Mouse (Mus musculus) neural tube, embryonic 13.5 days (tissue): ENCODE measurements around the gene Idnk. TPM values are rescaled to one million over a fixed set of nuclear protein-coding genes. Genes with fewer than 3 reads are reported as not detected.

Experiments
- ATAC-seq: fragments of 200-750 bp; cut with Nextera tagmentation; 2 replicates; pipeline ENCODE4 v1.8.0; 2017; ENCODE audit warnings: low read depth, mild to moderate bottlenecking, moderate TSS enrichment, moderate library complexity
- H3K27ac ChIP-seq: fragments of 300-500 bp; sonication (generic); replicated peaks from 2 replicates; pipeline ENCODE4 v1.5.1; 2015; ENCODE audit warnings: moderate library complexity, mild to moderate bottlenecking, inconsistent platforms
- H3K27me3 ChIP-seq: fragments of 300-500 bp; sonication (generic); 2 replicates; pipeline ENCODE4 v1.6.1; 2015; ENCODE audit warnings: mild to moderate bottlenecking, inconsistent platforms
- H3K36me3 ChIP-seq: fragments of 300-500 bp; sonication (generic); 2 replicates; pipeline ENCODE4 v1.6.1; 2015; ENCODE audit warnings: mild to moderate bottlenecking, inconsistent platforms
- H3K4me1 ChIP-seq: fragments of 300-500 bp; sonication (generic); replicated peaks from 2 replicates; pipeline ENCODE4 v1.6.1; 2015; ENCODE audit warnings: inconsistent platforms
- H3K4me2 ChIP-seq: fragments of 300-500 bp; sonication (generic); 2 replicates; pipeline ENCODE4 v1.6.1; 2015; ENCODE audit warnings: inconsistent platforms, mild to moderate bottlenecking, moderate library complexity
- H3K4me3 ChIP-seq: fragments of 300-500 bp; sonication (generic); 2 replicates; pipeline ENCODE4 v1.5.1; 2015; ENCODE audit warnings: mild to moderate bottlenecking, inconsistent platforms
- H3K9ac ChIP-seq: fragments of 300-500 bp; sonication (generic); 2 replicates; pipeline ENCODE4 v1.6.1; 2015; ENCODE audit warnings: moderate library complexity, mild to moderate bottlenecking, inconsistent platforms
- H3K9me3 ChIP-seq: fragments of 300-500 bp; sonication (generic); 2 replicates; pipeline ENCODE4 v1.6.1; 2016; ENCODE audit warnings: inconsistent platforms
- WGBS: fragments of 180-500 bp; shearing (Covaris S2); methylation state at CpG from one replicate; pipeline ENCODE4 v1.1.7; 2015; 5-methylcytosine and 5-hydroxymethylcytosine counted together
- polyA plus RNA-seq: library from polyadenylated mRNA; unstranded; fragments of >200 nt; fragmentation: Nextera tagmentation; extraction: Ambion mirVana; gene quantifications from 2 replicates; pipeline ENCODE4 v1.2.1, GENCODE M21; 2015

Idnk gene
- polyA plus RNA-seq, 1 experiment from 2014 or later: 80.8 TPM

DNA sequence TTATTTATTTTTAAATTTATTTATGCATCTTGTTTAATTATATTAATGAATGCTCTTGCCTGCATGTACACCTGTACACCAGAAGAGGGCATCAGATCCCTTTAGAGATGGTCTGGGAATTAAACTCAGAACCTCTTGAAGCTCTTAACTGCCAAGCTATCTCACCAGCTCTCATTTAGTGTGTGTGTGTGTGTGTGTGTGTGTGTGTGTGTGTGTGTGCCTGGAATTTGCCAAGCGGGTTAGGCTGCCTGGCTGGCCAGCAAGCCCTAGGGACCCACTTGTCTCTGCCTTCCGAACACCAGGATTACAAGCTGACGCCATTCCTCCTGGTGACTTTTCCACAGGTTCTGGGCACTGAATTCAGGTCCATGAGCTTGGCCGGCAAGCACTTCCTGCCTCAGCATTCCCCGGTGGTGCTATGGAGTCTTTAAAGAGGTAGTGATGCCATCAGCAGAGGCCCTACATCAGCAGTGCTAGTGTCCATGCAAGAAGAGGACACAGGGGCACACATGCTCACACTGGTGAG is 8.4 kb upstream of the Idnk start:
- H3K4me3 ChIP-seq: peak overlapping the region; percentile 36
- no peaks in the 10 kb centered on the region for H3K27me3 ChIP-seq
- H3K4me1 ChIP-seq: peaks cover 8% of the 10 kb centered on the region
- no peak overlapping the region for H3K27ac ChIP-seq
- WGBS: 24% methylated on average over 5 of the region's 5 CpGs
- peak overlapping the region; percentile 71 for H3K4me2 ChIP-seq
- peak; percentile 79 for ATAC-seq
- no peak overlapping the region for H3K9ac ChIP-seq
- no peaks in the 10 kb centered on the region for H3K9me3 ChIP-seq
- H3K36me3 ChIP-seq: no peaks in the 10 kb centered on the region

DNA sequence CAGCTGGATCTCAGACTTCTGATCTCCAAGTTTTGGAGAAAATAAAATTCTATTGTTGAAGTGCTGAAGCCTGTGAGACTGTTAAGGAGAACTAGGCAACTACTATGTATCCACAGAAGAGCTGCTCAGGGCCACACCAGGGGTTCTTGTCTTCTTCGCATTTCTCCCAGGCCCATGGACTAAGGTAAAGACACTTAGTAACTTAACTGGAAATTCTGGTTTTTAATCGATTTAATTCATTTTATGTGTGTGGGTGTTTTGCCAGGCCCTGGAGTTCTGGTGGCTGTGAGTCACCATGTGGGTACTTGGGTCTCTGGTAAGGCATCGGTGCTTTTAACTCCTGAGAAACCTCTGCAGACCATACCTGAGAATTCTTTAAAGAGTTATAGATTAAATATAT is 7.8 kb upstream of the Idnk start:
- H3K27me3 ChIP-seq: no peaks in the 10 kb centered on the region
- H3K4me1 ChIP-seq: peaks cover 8% of the 10 kb centered on the region
- no peak overlapping the region for H3K4me3 ChIP-seq
- H3K4me2 ChIP-seq: no peak overlapping the region
- 84% methylated on average over 3 of the region's 3 CpGs for WGBS
- no peak overlapping the region for H3K9ac ChIP-seq
- no peaks in the 10 kb centered on the region for H3K9me3 ChIP-seq
- ATAC-seq: no peak
- H3K27ac ChIP-seq: no peak overlapping the region
- H3K36me3 ChIP-seq: no peaks in the 10 kb centered on the region

DNA sequence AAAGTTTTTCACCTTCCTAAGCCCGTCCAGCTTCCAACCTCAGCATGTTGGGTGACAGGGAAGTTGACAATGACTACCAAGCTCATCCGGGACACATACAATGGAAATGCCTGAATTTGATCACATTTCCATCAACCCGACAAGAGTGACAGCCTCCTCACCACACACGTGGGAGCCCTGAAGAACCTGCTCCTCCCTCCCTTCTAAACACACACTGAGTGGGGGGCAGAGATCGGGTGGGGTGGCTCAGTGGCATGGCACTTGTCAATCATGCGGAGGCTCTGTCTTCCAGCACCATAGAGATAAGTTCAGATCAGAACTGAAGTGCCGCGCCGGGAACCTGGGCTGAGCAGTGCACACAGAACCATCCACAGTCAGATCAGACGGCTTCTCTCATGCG is 7.0 kb upstream of the Idnk start:
- H3K4me2 ChIP-seq: no peak overlapping the region
- no peak for ATAC-seq
- H3K4me3 ChIP-seq: no peak overlapping the region
- no peaks in the 10 kb centered on the region for H3K27me3 ChIP-seq
- 83% methylated on average over 11 of the region's 11 CpGs for WGBS
- no peaks in the 10 kb centered on the region for H3K36me3 ChIP-seq
- H3K27ac ChIP-seq: no peak overlapping the region
- no peak overlapping the region for H3K9ac ChIP-seq
- no peaks in the 10 kb centered on the region for H3K9me3 ChIP-seq
- peaks cover 8% of the 10 kb centered on the region for H3K4me1 ChIP-seq

DNA sequence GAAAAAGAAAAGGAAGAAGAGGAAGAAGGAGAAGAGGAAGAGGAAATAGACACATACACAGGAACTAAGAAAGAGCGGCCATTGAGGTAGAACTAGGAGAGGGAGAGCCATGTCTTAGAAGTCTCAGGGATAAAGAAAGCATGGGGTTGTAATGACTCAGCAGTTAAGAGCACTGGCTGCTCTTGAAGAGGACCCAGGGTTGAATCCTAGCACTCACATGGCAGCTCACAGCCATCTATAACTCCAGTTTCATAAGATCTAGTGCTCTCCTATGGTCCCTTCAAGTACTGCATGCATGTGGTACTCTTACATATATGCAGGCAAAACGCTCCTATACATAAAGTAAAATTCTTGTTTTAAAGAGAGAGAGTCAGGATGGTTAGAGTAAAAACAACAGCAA is 1.4 kb upstream of the Idnk start:
- no peak overlapping the region for H3K4me2 ChIP-seq
- WGBS: 92% methylated on average over 2 of the region's 2 CpGs

DNA sequence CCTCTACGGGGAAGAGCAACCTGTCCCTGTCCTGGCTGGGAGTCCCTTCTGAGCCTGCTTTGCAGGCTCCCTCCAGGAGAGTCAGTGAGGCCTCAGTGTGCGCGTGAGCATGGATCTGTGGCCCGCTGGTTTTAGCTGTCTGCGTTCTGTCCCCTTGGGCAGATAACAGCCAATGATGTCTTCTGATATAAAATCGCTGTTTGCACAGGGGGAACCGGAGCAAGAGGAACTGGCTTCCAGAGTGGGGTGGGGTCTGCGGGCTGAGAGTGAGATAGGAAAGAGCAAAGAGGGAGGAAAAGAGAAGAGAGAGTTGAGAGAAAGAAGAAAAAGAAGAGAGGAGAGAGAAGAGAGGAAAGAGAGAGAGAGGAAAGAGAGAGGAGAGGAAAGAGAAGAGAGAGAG is 413 bp upstream of the Idnk start:
- Histone ChIP-seq H3K4me2 (peak overlapping the region; percentile 91), H3K36me3 (peaks cover 25% of the 10 kb centered on the region), H3K27ac (peak overlapping the region; percentile 74), H3K27me3 (no peaks in the 10 kb centered on the region), H3K9ac (peak overlapping the region; percentile 91), H3K4me3 (peak overlapping the region; percentile 89), H3K4me1 (peaks cover 11% of the 10 kb centered on the region), H3K9me3 (0 out of 2 replicates have a peak, but pooled peaks cover 7% of the 10 kb centered on the region)
- WGBS: 26% methylated on average over 8 of the region's 8 CpGs
- peak; percentile 33; the same call in 1 of the 2 replicates for ATAC-seq

More for the DNA sequence above, 1.4 kb upstream of the Idnk start:
- Histone ChIP-seq H3K36me3 (peaks cover 15% of the 10 kb centered on the region), H3K4me3 (no peak overlapping the region), H3K9ac (no peak overlapping the region), H3K9me3 (0 out of 2 replicates have a peak, but pooled peaks cover under 1% of the 10 kb centered on the region), H3K4me1 (peaks cover 11% of the 10 kb centered on the region), H3K27me3 (no peaks in the 10 kb centered on the region), H3K27ac (no peak overlapping the region)
- no peak for ATAC-seq

DNA sequence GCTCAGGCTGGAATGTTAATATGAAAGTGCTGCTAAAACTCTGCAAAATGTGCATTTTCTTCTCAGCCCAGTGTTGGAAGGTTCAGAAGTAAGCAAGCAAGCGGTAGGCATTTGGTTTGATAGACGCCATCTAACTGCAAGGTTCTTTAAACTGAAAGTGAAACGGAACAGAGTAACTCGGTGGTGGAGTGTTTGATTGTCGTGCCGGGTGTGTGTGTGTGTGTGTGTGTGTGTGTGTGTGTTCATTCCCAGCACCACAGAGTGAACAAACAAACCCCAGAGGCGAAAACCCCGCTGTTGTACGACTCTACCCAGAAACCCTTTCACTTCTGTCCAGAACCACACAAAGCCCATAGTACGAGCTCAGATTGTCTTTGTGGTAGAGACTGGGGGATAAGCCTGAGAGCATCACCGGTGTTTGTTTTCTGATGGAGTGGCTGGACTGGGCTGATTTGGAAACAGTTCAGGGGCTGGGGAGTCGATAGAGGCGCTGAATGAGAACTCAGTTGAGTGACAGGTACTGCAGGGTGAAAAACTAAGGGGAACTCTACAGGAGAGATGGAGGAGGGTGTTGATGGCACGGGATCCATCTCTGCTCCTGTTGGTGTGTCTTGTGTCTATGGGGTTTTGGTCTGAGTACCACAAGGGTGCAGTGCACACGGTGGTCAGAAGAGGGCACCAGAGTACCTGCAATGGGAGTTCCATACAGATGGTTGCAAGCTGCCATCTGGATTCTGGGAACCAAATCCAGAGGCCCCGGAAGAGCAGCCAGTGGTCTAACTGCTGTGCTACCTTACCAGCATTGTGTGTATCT is 857 bp downstream of the Idnk start:
- 11% methylated on average over 16 of the region's 16 CpGs for WGBS
- Histone ChIP-seq H3K4me2 (peak overlapping the region; percentile 91), H3K36me3 (peaks cover 36% of the 10 kb centered on the region), H3K4me1 (peaks cover 11% of the 10 kb centered on the region), H3K27me3 (no peaks in the 10 kb centered on the region), H3K9me3 (0 out of 2 replicates have a peak, but pooled peaks cover 7% of the 10 kb centered on the region), H3K27ac (peak overlapping the region; percentile 74), H3K9ac (peak overlapping the region; percentile 91), H3K4me3 (peak overlapping the region; percentile 89)
- peak; percentile 60 for ATAC-seq

DNA sequence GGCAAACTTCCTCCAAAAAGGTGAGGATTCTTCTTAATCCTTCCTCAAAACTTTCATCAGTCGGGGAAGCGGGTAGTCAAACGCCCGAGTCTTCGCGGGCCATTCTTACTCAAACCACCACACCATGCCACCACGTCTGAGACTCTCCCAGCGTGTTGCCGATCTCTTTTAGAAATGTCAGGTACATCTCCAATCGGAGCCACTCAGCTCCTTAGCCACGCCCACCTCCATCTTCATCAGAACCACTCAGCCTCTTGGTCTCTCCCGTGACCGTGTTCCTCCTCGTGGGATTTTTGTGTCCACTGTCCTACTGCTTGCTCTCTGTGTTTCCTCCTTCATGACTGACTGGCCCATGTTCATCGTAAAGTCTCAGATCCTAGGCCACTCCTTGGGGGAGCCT is 3.3 kb downstream of the Idnk start:
- Histone ChIP-seq H3K27me3 (no peaks in the 10 kb centered on the region), H3K9me3 (0 out of 2 replicates have a peak, but pooled peaks cover 7% of the 10 kb centered on the region), H3K27ac (no peak overlapping the region), H3K4me1 (peaks cover 11% of the 10 kb centered on the region), H3K4me3 (no peak overlapping the region), H3K36me3 (peaks cover 53% of the 10 kb centered on the region), H3K9ac (no peak overlapping the region), H3K4me2 (no peak overlapping the region)
- ATAC-seq: no peak
- 96% methylated on average over 15 of the region's 15 CpGs for WGBS

DNA sequence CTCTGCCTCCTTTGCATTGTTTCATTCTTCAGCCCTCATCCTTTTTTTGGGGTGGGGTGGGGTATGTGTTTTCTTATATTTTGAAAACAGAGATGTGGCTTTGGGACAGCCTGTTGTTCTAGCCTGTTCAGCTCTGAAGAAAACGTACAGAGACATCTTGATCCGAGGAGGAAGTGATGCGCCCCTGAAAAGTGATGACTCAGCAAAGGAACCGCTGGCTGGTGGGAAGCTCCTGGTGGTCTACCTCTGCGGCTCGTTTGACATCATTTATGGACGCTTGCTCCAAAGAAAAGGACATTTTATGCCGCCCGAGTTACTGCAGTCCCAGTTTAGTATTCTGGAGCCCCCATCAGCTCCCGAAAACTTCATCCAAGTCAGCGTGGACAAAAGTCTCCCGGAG is 5.9 kb downstream of the Idnk start:
- peaks cover 7% of the 10 kb centered on the region for H3K4me1 ChIP-seq
- H3K9me3 ChIP-seq: 0 out of 2 replicates have a peak, but pooled peaks cover 7% of the 10 kb centered on the region
- no peak overlapping the region for H3K9ac ChIP-seq
- H3K36me3 ChIP-seq: peaks cover 55% of the 10 kb centered on the region
- H3K27me3 ChIP-seq: no peaks in the 10 kb centered on the region
- 90% methylated on average over 12 of the region's 12 CpGs for WGBS
- no peak overlapping the region for H3K4me2 ChIP-seq
- H3K4me3 ChIP-seq: no peak overlapping the region
- no peak overlapping the region for H3K27ac ChIP-seq
- no peak for ATAC-seq

DNA sequence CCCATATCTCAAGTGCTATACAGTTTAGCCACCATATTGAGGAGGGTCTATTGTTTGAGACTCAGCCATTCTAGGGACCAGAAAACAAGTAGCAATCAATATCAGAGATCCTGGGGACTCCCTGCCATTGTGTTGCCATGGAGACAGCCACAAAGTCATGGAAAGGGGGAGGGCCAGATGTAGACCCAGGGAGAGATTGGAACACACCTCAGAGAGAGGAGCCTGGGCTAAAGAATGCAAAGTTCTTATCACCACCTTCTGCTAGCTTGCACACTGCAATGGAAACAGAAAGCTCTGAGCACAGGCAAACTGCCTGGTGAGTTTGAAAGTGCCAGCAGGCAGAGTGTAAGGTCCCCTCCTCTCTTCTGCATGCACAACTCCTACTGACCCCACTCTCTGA is 10.7 kb downstream of the Idnk start:
- H3K4me2 ChIP-seq: no peak overlapping the region
- H3K36me3 ChIP-seq: peaks cover 35% of the 10 kb centered on the region
- H3K9ac ChIP-seq: no peak overlapping the region
- no peak overlapping the region for H3K4me3 ChIP-seq
- no peaks in the 10 kb centered on the region for H3K9me3 ChIP-seq
- ATAC-seq: no peak
- H3K4me1 ChIP-seq: peaks cover 6% of the 10 kb centered on the region; the same call in 1 of the 2 replicates
- no peak overlapping the region for H3K27ac ChIP-seq
- H3K27me3 ChIP-seq: no peaks in the 10 kb centered on the region

DNA sequence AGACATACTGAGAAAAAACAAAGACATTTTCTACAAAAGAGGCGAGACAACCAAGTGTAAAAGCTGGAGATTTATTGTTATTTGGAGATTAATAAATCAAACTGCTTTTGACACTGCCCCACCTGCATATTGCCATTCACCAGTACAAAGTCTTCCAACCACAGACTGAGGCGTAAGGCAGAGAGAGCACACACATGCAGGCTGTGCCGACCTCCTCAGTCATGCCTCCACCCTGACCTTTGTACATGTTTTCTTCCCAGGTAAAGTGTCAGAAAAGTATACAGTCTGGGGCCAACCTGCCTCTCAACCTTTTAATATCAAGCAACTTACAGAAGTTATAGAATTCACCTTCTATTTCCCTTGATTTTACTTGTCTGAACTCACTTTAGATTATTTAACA is 18.7 kb downstream of the Idnk start:
- Histone ChIP-seq H3K4me3 (no peak overlapping the region), H3K4me1 (no peaks in the 10 kb centered on the region), H3K36me3 (peaks cover 77% of the 10 kb centered on the region), H3K4me2 (no peak overlapping the region), H3K27me3 (no peaks in the 10 kb centered on the region), H3K27ac (no peak overlapping the region), H3K9ac (no peak overlapping the region), H3K9me3 (no peaks in the 10 kb centered on the region)
- no peak for ATAC-seq
- WGBS: 85% methylated on average over 3 of the region's 3 CpGs

DNA sequence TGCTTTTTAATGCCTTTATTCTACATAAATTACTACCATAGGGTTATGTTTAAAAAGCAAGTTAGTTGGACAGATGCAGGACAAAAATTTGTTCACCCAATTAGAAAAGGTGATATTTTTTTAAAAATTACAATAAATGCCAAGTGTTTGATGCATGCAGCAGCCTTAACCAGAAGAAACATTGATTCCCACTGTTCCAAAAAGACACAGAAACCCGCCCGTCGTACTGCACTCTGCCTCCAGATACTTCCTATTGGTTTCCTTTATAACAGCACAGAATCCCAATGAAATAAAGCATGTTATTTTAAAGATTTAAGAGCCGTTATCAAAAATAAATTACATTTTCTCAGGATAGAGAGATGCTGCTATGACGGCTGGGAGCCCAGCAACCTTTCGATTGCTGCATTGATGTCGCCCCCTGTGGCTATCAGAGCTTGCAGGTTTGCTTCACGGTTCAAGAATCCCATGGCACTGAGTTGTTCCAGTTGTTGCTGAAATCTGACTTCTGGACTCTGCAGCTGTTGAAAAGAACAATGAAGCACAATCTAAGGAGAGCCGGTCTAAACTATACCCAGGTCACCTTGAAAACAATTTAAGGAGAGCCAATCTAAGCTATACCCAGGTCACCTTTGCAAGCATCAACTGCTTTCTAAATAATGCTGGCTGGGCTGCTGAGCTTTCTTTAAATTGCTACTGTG is 20.2 kb downstream of the Idnk start:
- H3K4me3 ChIP-seq: no peak overlapping the region
- H3K4me1 ChIP-seq: no peaks in the 10 kb centered on the region
- H3K4me2 ChIP-seq: no peak overlapping the region
- peaks cover 75% of the 10 kb centered on the region for H3K36me3 ChIP-seq
- no peaks in the 10 kb centered on the region for H3K9me3 ChIP-seq
- 86% methylated on average over 9 of the region's 9 CpGs for WGBS
- no peak for ATAC-seq
- no peaks in the 10 kb centered on the region for H3K27me3 ChIP-seq
- H3K9ac ChIP-seq: no peak overlapping the region
- no peak overlapping the region for H3K27ac ChIP-seq
